Mouse (Mus musculus): ENCODE measurements around the gene Dgkb. TPM values are rescaled to one million over a fixed set of nuclear protein-coding genes. Genes with fewer than 3 reads are reported as not detected.

Dgkb gene
- polyA plus RNA-seq, 1 experiment from 2014 or later: not detected

DNA sequence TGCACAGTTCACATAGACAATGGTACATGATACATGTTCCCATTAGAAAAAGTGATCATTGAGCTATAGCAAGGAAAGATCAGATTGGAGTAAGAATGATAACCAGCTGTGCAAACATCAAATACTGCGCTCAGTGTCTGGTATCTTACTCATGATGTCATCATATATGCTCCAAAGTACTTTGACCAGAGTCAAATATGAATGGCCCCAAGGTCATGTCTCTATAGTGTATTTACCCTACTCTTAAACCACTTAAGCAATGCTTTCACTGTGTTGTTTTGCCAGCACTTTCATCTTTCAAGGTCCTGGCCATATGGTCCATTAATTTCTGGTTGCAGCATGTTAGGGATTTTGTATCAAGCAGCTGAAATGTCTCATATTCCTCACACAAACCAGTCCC lies 415.1 kb downstream of the Dgkb start:
- H3K27me3 ChIP-seq: no peaks in the 10 kb centered on the region
- in situ Hi-C loops (cut with MboI; ENCODE audit: low pct_unique_long_range_greater_than_20kb): no loop called here
- CTCF ChIA-PET: no interaction called here
- POLR2A ChIA-PET: no interaction called here
- no peak for TF ChIP-seq CTCF (IDR thresholded peaks at IDR 0.05)
- ATAC-seq (no peak), DNase-seq (ENCODE audit: low read depth, low spot score) (no peak)

GRCm38 (mm10) chr12:38268856-38269255 lies 451.3 kb downstream of the Dgkb start:
- no peaks in the 10 kb centered on the region for H3K27me3 ChIP-seq
- DNase-seq (ENCODE audit: low read depth, low spot score) (no peak), ATAC-seq (no peak)
- CTCF ChIA-PET: no interaction called here
- in situ Hi-C loops (cut with MboI; ENCODE audit: low pct_unique_long_range_greater_than_20kb): no loop called here
- TF ChIP-seq CTCF (IDR thresholded peaks at IDR 0.05): no peak
- POLR2A ChIA-PET: no interaction called here

DNA sequence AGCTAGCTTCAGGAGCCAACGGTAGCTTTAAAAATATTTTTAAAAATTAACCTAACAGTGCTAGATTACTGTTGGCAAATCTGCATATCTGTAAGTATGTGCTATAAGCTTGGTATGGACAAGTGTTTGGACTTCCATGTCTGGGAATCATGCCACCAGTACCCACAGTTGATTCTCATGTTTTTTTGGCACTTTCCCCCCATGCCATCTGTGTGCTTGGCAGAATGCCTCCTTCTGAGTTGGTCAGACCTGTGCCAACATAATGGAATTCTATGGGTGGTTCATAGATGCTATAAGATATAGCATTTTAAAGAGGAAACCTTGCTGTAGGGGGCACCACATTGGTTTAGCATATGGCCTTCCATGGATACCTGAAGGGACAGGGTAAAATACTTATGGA lies 484.0 kb downstream of the Dgkb start:
- H3K27me3 ChIP-seq: no peaks in the 10 kb centered on the region
- no peak for DNase-seq (ENCODE audit: low read depth, low spot score)
- no peak for ATAC-seq
- no peak for TF ChIP-seq CTCF (IDR thresholded peaks at IDR 0.05)
- in situ Hi-C loops (cut with MboI; ENCODE audit: low pct_unique_long_range_greater_than_20kb): no loop called here
- POLR2A ChIA-PET: no interaction called here
- CTCF ChIA-PET: no interaction called here

DNA sequence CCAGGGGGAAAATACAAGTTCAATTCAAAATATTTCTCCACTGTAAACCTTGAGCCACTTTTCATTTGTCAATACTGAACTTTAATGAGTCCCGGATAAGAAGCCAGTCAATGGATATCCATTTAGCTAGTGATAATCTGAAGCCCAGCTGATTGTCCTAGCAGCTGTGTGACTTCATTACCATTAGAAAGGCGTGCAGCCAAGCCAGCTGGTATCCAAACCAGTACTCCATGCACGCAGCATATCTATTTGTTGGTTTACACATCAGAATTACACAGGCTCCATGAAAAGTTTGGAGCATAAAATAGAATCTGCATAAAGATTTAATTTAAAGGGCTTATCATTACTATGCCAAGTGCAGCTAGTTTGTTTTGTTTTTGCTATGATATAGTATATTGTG lies 486.3 kb downstream of the Dgkb start:
- DNase-seq (ENCODE audit: low read depth, low spot score) (no peak), ATAC-seq (no peak)
- ChIA-PET POLR2A (no interaction called here), CTCF (no interaction called here)
- in situ Hi-C loops (cut with MboI; ENCODE audit: low pct_unique_long_range_greater_than_20kb): no loop called here
- no peaks in the 10 kb centered on the region for H3K27me3 ChIP-seq
- TF ChIP-seq CTCF (IDR thresholded peaks at IDR 0.05): no peak

DNA sequence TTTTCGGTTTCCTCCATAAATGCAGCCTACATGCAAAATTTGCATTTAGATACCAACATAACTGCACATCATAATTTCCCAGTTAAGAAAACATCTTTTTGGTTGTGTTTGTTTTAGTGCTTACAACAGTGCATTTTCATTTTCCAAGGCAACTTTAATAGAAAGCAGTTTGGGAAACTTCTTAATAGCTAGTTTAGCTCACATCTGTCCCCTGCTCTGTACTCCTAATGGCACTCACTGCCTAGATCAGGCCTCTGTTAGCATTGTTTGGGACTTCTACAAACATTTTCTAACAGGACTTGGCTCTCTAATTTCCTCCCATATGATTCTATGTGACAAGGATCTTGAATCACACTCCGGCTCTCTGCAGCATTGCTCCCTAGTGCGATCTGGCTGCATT lies 486.7 kb downstream of the Dgkb start:
- ChIA-PET CTCF (no interaction called here), POLR2A (no interaction called here)
- no peaks in the 10 kb centered on the region for H3K27me3 ChIP-seq
- no peak for TF ChIP-seq CTCF (IDR thresholded peaks at IDR 0.05)
- in situ Hi-C loops (cut with MboI; ENCODE audit: low pct_unique_long_range_greater_than_20kb): no loop called here
- ATAC-seq (no peak), DNase-seq (ENCODE audit: low read depth, low spot score) (no peak)

DNA sequence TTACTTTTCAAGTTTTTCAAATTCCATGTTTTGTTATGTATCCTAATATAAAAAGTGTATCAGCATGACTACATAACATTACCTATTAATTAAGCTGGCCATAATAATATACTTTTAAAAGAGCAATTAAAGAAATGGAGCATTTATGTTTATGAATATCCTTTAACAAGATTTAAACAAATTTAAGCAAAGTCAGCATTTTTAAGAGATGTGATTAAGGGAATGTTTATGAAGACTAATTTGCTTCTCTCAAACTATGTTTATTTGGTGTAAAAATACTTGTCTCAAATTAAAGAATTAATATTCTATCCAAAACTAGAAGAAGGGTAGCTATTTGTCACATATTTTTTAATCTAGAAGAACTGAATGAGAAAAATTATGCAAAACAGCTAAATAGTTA lies 492.4 kb downstream of the Dgkb start:
- in situ Hi-C loops (cut with MboI; ENCODE audit: low pct_unique_long_range_greater_than_20kb): no loop called here
- ATAC-seq (no peak), DNase-seq (ENCODE audit: low read depth, low spot score) (no peak)

DNA sequence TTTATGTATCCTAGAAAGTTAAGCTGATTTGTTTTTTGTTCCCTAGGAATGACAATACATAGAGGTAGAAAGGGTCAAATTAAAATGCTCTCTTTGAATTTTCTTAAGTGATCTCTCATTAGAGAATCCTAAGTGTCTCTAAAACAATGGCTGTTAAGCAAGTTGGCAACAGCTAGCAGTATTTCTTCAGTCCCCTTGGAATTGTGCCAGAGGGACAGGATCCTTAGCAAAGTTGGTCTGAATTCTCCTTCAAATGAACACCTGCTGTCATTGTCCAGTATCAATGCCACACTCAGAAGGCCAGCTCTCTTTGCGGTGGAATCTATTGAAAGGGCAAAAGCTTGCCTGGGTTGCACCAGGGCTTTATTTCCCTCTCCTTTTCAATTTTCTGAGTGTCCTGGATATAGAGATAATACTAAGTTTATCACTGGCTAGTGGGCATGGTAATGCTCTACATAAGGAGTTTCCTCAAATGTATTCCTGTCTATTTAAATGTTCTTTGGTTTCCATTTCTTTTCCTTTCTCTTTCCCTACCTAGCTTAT lies 510.3 kb downstream of the Dgkb start:
- DNase-seq (ENCODE audit: low read depth, low spot score): no peak
- H3K27me3 ChIP-seq: no peaks in the 10 kb centered on the region
- ATAC-seq: no peak
- ChIA-PET POLR2A (no interaction called here), CTCF (no interaction called here)
- no peak for TF ChIP-seq CTCF (IDR thresholded peaks at IDR 0.05)
- in situ Hi-C loops (cut with MboI; ENCODE audit: low pct_unique_long_range_greater_than_20kb): loop anchor here (25.0 kb wide), 1 partner anchor 1735 kb away; no protein-coding TSS in a partner anchor

More for the DNA sequence above, 492.4 kb downstream of the Dgkb start:
- ChIA-PET CTCF (no interaction called here), POLR2A (no interaction called here)
- no peak for TF ChIP-seq CTCF (IDR thresholded peaks at IDR 0.05)
- H3K27me3 ChIP-seq: no peaks in the 10 kb centered on the region

GRCm38 (mm10) chr12:38328779-38329178 lies 511.3 kb downstream of the Dgkb start:
- no peak for TF ChIP-seq CTCF (IDR thresholded peaks at IDR 0.05)
- no peaks in the 10 kb centered on the region for H3K27me3 ChIP-seq
- CTCF ChIA-PET: no interaction called here
- ATAC-seq (no peak), DNase-seq (ENCODE audit: low read depth, low spot score) (no peak)
- in situ Hi-C loops (cut with MboI; ENCODE audit: low pct_unique_long_range_greater_than_20kb): loop anchor here (25.0 kb wide), 1 partner anchor 1734 kb away; no protein-coding TSS in a partner anchor
- POLR2A ChIA-PET: no interaction called here

DNA sequence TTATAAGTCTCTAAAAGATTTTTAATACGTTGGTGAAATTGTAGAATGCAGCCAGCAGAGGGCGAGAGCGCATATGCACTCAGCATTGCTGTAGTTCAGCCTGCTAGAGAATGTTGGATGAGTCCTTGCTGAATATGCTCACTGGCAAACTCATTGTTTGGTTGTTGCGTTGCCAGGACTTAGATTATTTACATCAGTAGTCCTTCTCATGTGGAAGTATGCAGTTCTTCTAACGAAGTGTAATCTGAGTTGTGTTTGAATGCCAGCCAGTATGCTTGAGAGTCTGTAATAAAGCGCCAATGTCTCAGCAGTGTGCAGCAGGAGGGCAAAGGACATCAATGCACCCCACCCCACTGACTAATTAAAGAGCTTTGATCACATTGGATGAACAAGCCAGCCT lies 525.1 kb downstream of the Dgkb start:
- in situ Hi-C loops (cut with MboI; ENCODE audit: low pct_unique_long_range_greater_than_20kb): loop anchor here (10.0 to 25.0 kb wide), 2 partner anchors 1152 to 1720 kb away; no protein-coding TSS in a partner anchor
- POLR2A ChIA-PET: no interaction called here
- no peak for DNase-seq (ENCODE audit: low read depth, low spot score)
- H3K27me3 ChIP-seq: no peaks in the 10 kb centered on the region
- ATAC-seq: no peak
- peak; percentile 65 for TF ChIP-seq CTCF (IDR thresholded peaks at IDR 0.05)
- CTCF ChIA-PET: no interaction called here

DNA sequence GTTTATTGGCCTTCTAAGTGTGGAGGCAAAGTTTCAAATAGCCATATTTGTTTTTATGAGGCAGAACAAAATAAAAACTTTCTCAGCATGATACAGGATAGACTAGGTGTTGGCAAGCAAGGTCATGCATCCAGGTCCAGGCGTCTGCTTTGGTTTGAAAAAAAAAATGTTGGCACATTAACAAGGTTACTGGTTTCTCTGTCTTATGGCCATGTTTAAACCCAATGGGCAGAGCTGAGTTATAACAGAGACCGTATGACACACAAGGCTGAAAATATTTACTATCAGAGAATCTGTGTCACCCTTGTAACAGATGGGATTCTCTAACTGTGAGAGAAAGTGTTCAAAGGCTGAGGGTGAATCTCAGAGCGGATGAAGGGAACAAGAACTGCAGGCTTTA lies 535.0 kb downstream of the Dgkb start:
- H3K27me3 ChIP-seq: no peaks in the 10 kb centered on the region
- no peak for TF ChIP-seq CTCF (IDR thresholded peaks at IDR 0.05)
- in situ Hi-C loops (cut with MboI; ENCODE audit: low pct_unique_long_range_greater_than_20kb): no loop called here
- ChIA-PET CTCF (no interaction called here), POLR2A (no interaction called here)
- no peak for ATAC-seq
- no peak for DNase-seq (ENCODE audit: low read depth, low spot score)

GRCm38 (mm10) chr12:38356386-38356785 lies 538.9 kb downstream of the Dgkb start:
- TF ChIP-seq CTCF (IDR thresholded peaks at IDR 0.05): no peak
- ChIA-PET CTCF (no interaction called here), POLR2A (no interaction called here)
- H3K27me3 ChIP-seq: no peaks in the 10 kb centered on the region
- DNase-seq (ENCODE audit: low read depth, low spot score) (no peak), ATAC-seq (no peak)
- in situ Hi-C loops (cut with MboI; ENCODE audit: low pct_unique_long_range_greater_than_20kb): no loop called here

DNA sequence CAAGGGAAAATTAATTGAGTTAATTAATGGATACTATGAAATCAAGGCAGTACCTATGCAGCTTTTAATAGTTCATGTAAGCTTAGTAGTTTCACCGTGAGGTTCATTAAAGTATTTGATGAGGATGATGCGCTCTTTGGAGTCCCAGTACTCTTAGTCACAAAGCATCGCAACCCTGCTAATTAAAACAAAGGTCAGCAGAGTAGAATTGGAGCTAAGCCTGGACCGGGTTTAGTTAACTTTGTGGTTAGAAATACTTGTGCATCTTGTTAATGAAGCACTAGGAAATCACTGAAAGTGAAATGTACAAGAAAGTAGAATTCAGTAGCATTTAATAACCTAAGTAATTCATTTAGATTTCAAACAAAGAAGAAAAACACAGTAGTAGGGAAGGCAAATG lies 544.0 kb downstream of the Dgkb start:
- ATAC-seq (no peak), DNase-seq (ENCODE audit: low read depth, low spot score) (no peak)
- no peak for TF ChIP-seq CTCF (IDR thresholded peaks at IDR 0.05)
- H3K27me3 ChIP-seq: peaks cover 8% of the 10 kb centered on the region
- POLR2A ChIA-PET: no interaction called here
- CTCF ChIA-PET: no interaction called here
- in situ Hi-C loops (cut with MboI; ENCODE audit: low pct_unique_long_range_greater_than_20kb): no loop called here

Data from Patski (cell line).